Mouse (Mus musculus) hindbrain, embryonic 16.5 days (tissue): ENCODE results near the gene Plscr3. TPM values are rescaled to one million over a fixed set of nuclear protein-coding genes. Genes with fewer than 3 reads are reported as not detected.

Experiments
- ATAC-seq: fragments of 200-750 bp; cut with Nextera tagmentation; 2 replicates; pipeline ENCODE4 v1.8.0; 2017; ENCODE audit warnings: moderate TSS enrichment, moderate library complexity
- H3K27ac ChIP-seq: fragments of 300-500 bp; sonication (generic); 2 replicates; pipeline ENCODE4 v1.5.1; 2014; ENCODE audit warnings: low read depth, mild to moderate bottlenecking, control low read depth, low read length, moderate library complexity
- H3K27me3 ChIP-seq: fragments of 300-500 bp; sonication (generic); replicated peaks from 2 replicates; pipeline ENCODE4 v1.6.1; 2014; ENCODE audit warnings: low read length; ENCODE audit not compliant: control insufficient read depth, insufficient read depth
- H3K36me3 ChIP-seq: fragments of 300-500 bp; sonication (generic); 2 replicates; pipeline ENCODE4 v1.6.1; 2014; ENCODE audit warnings: mild to moderate bottlenecking, low read length, moderate library complexity, mixed read lengths; ENCODE audit not compliant: control insufficient read depth, insufficient read depth
- H3K4me1 ChIP-seq: fragments of 300-500 bp; sonication (generic); 2 replicates; pipeline ENCODE4 v1.6.1; 2014; ENCODE audit warnings: low read depth, low read length; ENCODE audit not compliant: control insufficient read depth, insufficient read depth
- H3K4me2 ChIP-seq: fragments of 300-500 bp; sonication (generic); 2 replicates; pipeline ENCODE4 v1.6.1; 2014; ENCODE audit warnings: mild to moderate bottlenecking, low read length, control low read depth, moderate library complexity
- H3K4me3 ChIP-seq: fragments of 300-500 bp; sonication (generic); 2 replicates; pipeline ENCODE4 v1.5.1; 2014; ENCODE audit warnings: mild to moderate bottlenecking, low read length, control low read depth, moderate library complexity
- H3K9ac ChIP-seq: fragments of 300-500 bp; sonication (generic); 2 replicates; pipeline ENCODE4 v1.6.1; 2014; ENCODE audit warnings: low read depth, mild to moderate bottlenecking, control low read depth, low read length, moderate library complexity
- H3K9me3 ChIP-seq: fragments of 300-500 bp; sonication (generic); 2 replicates; pipeline ENCODE4 v1.6.1; 2014; ENCODE audit warnings: mild to moderate bottlenecking, low read length, moderate library complexity; ENCODE audit not compliant: control insufficient read depth
- WGBS: fragments of 180-500 bp; shearing (Covaris S2); extraction: QIAGEN DNeasy Blood & Tissue Kit; methylation state at CpG from one replicate; pipeline ENCODE4 v1.1.7; 2014; 5-methylcytosine and 5-hydroxymethylcytosine counted together
- polyA plus RNA-seq: library from polyadenylated mRNA; unstranded; fragments of >200 nt; fragmentation: Nextera tagmentation; extraction: Ambion mirVana; gene quantifications from 2 replicates; pipeline ENCODE4 v1.2.1, GENCODE M21; 2015

The Plscr3 gene
- polyA plus RNA-seq, 1 experiment from 2014 or later: 37.3 TPM

DNA sequence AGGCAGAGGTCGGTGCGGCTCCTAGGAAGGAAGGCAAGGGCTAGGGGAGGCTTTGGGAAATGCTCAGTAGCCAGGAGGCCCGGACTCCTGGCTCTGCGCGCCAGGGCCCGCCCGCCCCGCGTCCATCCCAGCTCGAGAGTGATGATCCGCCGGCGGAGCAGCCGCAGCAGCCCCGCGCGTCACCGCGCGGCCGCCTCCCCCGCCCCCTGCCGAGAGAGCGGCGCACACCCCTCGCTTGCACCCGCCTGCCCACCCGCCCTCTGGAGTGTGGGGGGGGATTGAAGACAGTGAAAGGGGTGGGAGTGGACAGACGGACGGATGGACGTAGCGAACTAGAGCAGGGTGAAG, 8.6 kb upstream of the Plscr3 start, which contains the start of gene Nlgn2:
Gene Nlgn2 (minus strand): TSS at position 181 of the 348 bp plus-strand sequence.
- Histone ChIP-seq H3K4me2 (peak within 1 kb of the TSS; percentile 89), H3K9me3 (no peaks in the 10 kb centered on the region), H3K27me3 (no peaks in the 10 kb centered on the region), H3K36me3 (peaks cover 4% of the 10 kb centered on the region), H3K4me3 (peak within 1 kb of the TSS; percentile 87), H3K4me1 (peaks cover 34% of the 10 kb centered on the region), H3K27ac (peak within 1 kb of the TSS; percentile 96), H3K9ac (peak within 1 kb of the TSS; percentile 94)
- no peak; the same call in 1 of the 2 replicates for ATAC-seq
- 0% methylated on average over 19 of the region's 32 CpGs for WGBS

GRCm38 (mm10) chr11:69837952-69838713, 8.0 kb upstream of the Plscr3 start, which contains the start of gene Tmem256:
Gene Tmem256, plus strand, starts transcription at chr11:69838514.
- WGBS: under 1% methylated on average over 34 of the region's 34 CpGs
- Histone ChIP-seq H3K4me1 (peaks cover 34% of the 10 kb centered on the region), H3K36me3 (no peaks in the 10 kb centered on the region; the same call in 1 of the 2 replicates), H3K9me3 (no peaks in the 10 kb centered on the region), H3K4me3 (peak within 1 kb of the TSS; percentile 87), H3K27ac (peak within 1 kb of the TSS; percentile 96), H3K4me2 (peak within 1 kb of the TSS; percentile 89), H3K9ac (peak within 1 kb of the TSS; percentile 94), H3K27me3 (no peaks in the 10 kb centered on the region)
- ATAC-seq: peak; percentile 92

GRCm38 (mm10) chr11:69838714-69839104, 7.5 kb upstream of the Plscr3 start:
- no peaks in the 10 kb centered on the region for H3K9me3 ChIP-seq
- peak overlapping the region; percentile 96 for H3K27ac ChIP-seq
- WGBS: 0% methylated on average over 7 of the region's 7 CpGs
- H3K27me3 ChIP-seq: no peaks in the 10 kb centered on the region
- H3K36me3 ChIP-seq: no peaks in the 10 kb centered on the region; the same call in 1 of the 2 replicates
- H3K4me3 ChIP-seq: peak overlapping the region; percentile 87
- H3K4me2 ChIP-seq: peak overlapping the region; percentile 64
- H3K9ac ChIP-seq: peak overlapping the region; percentile 74
- peaks cover 30% of the 10 kb centered on the region for H3K4me1 ChIP-seq
- no peak for ATAC-seq

- H3K36me3 ChIP-seq: peaks cover 20% of the 10 kb centered on the region
- H3K9me3 ChIP-seq: no peaks in the 10 kb centered on the region
- peak overlapping the region; percentile 96 for H3K27ac ChIP-seq
- peaks cover 18% of the 10 kb centered on the region for H3K4me1 ChIP-seq
- H3K9ac ChIP-seq: peak overlapping the region; percentile 86
- ATAC-seq: peak; percentile 48
- no peaks in the 10 kb centered on the region for H3K27me3 ChIP-seq
- 9% methylated on average over 36 of the region's 37 CpGs for WGBS
- peak overlapping the region; percentile 72 for H3K4me3 ChIP-seq
- H3K4me2 ChIP-seq: peak overlapping the region; percentile 97
Measured at GRCm38 (mm10) chr11:69846738-69847688, 837 bp downstream of the Plscr3 start.

GRCm38 (mm10) chr11:69848021-69848420, 1.8 kb downstream of the Plscr3 start:
- H3K4me3 ChIP-seq: peak overlapping the region; percentile 72
- no peaks in the 10 kb centered on the region for H3K9me3 ChIP-seq
- H3K36me3 ChIP-seq: peaks cover 20% of the 10 kb centered on the region
- ATAC-seq: no peak
- H3K9ac ChIP-seq: peak overlapping the region; percentile 86
- peak overlapping the region; percentile 97 for H3K4me2 ChIP-seq
- H3K4me1 ChIP-seq: peaks cover 18% of the 10 kb centered on the region
- no peak overlapping the region for H3K27ac ChIP-seq
- no peaks in the 10 kb centered on the region for H3K27me3 ChIP-seq
- 94% methylated on average over 6 of the region's 6 CpGs for WGBS

- Histone ChIP-seq H3K27me3 (no peaks in the 10 kb centered on the region), H3K36me3 (peaks cover 20% of the 10 kb centered on the region), H3K9ac (no peak overlapping the region), H3K9me3 (no peaks in the 10 kb centered on the region), H3K4me2 (no peak overlapping the region), H3K27ac (no peak overlapping the region), H3K4me1 (peaks cover 18% of the 10 kb centered on the region), H3K4me3 (no peak overlapping the region)
- WGBS: 89% methylated on average over 9 of the region's 9 CpGs
- ATAC-seq: no peak
Measured at GRCm38 (mm10) chr11:69849128-69849527, 3.0 kb downstream of the Plscr3 start.

- H3K9ac ChIP-seq: no peak overlapping the region
- 94% methylated on average over 15 of the region's 15 CpGs for WGBS
- H3K36me3 ChIP-seq: peaks cover 20% of the 10 kb centered on the region
- no peaks in the 10 kb centered on the region for H3K27me3 ChIP-seq
- H3K9me3 ChIP-seq: no peaks in the 10 kb centered on the region
- no peak overlapping the region for H3K4me3 ChIP-seq
- ATAC-seq: no peak
- H3K27ac ChIP-seq: no peak overlapping the region
- no peak overlapping the region for H3K4me2 ChIP-seq
- peaks cover 18% of the 10 kb centered on the region for H3K4me1 ChIP-seq
Measured at GRCm38 (mm10) chr11:69849884-69850283, 3.7 kb downstream of the Plscr3 start.

DNA sequence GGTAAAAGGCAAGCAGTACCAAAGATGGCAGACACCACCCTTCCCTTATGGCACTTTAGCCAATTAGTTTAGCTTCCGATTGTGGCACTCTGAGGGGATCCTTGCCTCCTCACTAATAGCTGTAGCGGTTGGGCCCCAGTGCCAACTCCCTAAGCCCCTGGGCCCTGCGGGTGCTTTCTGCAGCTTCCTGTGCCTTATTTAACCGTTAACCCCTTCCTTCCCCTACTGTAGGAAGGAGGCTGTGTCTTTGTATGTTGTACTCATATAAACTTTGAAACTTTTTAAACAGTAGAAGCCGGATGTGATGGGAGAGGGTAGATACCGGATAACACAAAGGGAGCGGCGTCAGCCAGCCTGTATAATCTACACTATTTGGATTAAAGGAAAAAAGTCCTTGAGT, 4.6 kb downstream of the Plscr3 start:
- no peak overlapping the region for H3K4me2 ChIP-seq
- H3K27me3 ChIP-seq: no peaks in the 10 kb centered on the region
- no peak overlapping the region for H3K4me3 ChIP-seq
- WGBS: 69% methylated on average over 8 of the region's 8 CpGs
- H3K27ac ChIP-seq: no peak overlapping the region
- no peaks in the 10 kb centered on the region for H3K9me3 ChIP-seq
- no peak for ATAC-seq
- no peak overlapping the region for H3K9ac ChIP-seq
- peaks cover 13% of the 10 kb centered on the region for H3K4me1 ChIP-seq
- H3K36me3 ChIP-seq: peaks cover 20% of the 10 kb centered on the region

DNA sequence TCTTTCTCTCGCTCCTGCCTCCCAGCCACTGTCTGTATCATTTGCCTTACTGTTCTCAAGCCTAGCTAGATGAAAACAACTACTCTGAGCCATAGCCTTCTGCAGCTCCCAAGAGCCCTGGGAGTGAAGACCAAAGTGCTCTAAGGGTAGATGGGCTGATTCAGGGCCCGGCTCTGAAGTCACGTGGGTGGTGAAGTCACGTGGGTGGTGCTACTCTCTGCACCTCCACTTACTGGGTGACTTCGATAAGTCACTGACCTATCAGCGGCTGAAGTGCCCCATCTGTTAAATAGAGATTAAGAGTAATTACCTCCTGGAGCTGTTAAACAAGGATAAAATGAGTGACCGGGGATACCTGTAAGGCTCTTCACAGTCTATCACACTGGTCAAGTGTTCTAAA, 7.8 kb downstream of the Plscr3 start:
- H3K4me2 ChIP-seq: no peak overlapping the region
- peaks cover 17% of the 10 kb centered on the region for H3K36me3 ChIP-seq
- ATAC-seq: no peak
- WGBS: 65% methylated on average over 7 of the region's 7 CpGs
- no peaks in the 10 kb centered on the region for H3K9me3 ChIP-seq
- no peak overlapping the region for H3K9ac ChIP-seq
- no peaks in the 10 kb centered on the region for H3K4me1 ChIP-seq
- no peak overlapping the region for H3K27ac ChIP-seq
- no peak overlapping the region for H3K4me3 ChIP-seq
- H3K27me3 ChIP-seq: 0 out of 2 replicates have a peak, but pooled peaks cover 3% of the 10 kb centered on the region
